Mouse (Mus musculus): ENCODE results near the gene Meis1.

Gene Meis1

GRCm38 (mm10) chr11:18948600-18949295, 70.0 kb downstream of the Meis1 start:
- no peak for DNase-seq (ENCODE audit: low read depth, low spot score)

GRCm38 (mm10) chr11:18947434-18947833, 71.4 kb downstream of the Meis1 start:
- no peak for DNase-seq (ENCODE audit: low read depth, low spot score)

GRCm38 (mm10) chr11:18945778-18946177, 73.0 kb downstream of the Meis1 start:
- DNase-seq (ENCODE audit: low read depth, low spot score): no peak

GRCm38 (mm10) chr11:18944972-18945625, 73.7 kb downstream of the Meis1 start:
- no peak for DNase-seq (ENCODE audit: low read depth, low spot score)

GRCm38 (mm10) chr11:18944209-18944608, 74.6 kb downstream of the Meis1 start:
- no peak for DNase-seq (ENCODE audit: low read depth, low spot score)

- no peak for DNase-seq (ENCODE audit: low read depth, low spot score)
Observed at GRCm38 (mm10) chr11:18942990-18943389, 75.8 kb downstream of the Meis1 start.

- DNase-seq (ENCODE audit: low read depth, low spot score): no peak
Observed at GRCm38 (mm10) chr11:18940916-18941315, 77.9 kb downstream of the Meis1 start.

GRCm38 (mm10) chr11:18934921-18935320, 83.9 kb downstream of the Meis1 start:
- DNase-seq (ENCODE audit: low read depth, low spot score): no peak

GRCm38 (mm10) chr11:18931001-18931874, 87.5 kb downstream of the Meis1 start:
- no peak for DNase-seq (ENCODE audit: low read depth, low spot score)

GRCm38 (mm10) chr11:18929779-18930728, 88.7 kb downstream of the Meis1 start:
- no peak for DNase-seq (ENCODE audit: low read depth, low spot score)

GRCm38 (mm10) chr11:18927351-18927750, 91.4 kb downstream of the Meis1 start:
- DNase-seq (ENCODE audit: low read depth, low spot score): no peak

GRCm38 (mm10) chr11:18926798-18927197, 92.0 kb downstream of the Meis1 start:
- no peak for DNase-seq (ENCODE audit: low read depth, low spot score)

GRCm38 (mm10) chr11:18924583-18925334, 94.0 kb downstream of the Meis1 start:
- DNase-seq (ENCODE audit: low read depth, low spot score): no peak

- DNase-seq (ENCODE audit: low read depth, low spot score): no peak
Observed at GRCm38 (mm10) chr11:18923274-18923673, 95.5 kb downstream of the Meis1 start.

- no peak for DNase-seq (ENCODE audit: low read depth, low spot score)
Observed at GRCm38 (mm10) chr11:18920651-18921050, 98.1 kb downstream of the Meis1 start.

GRCm38 (mm10) chr11:18919162-18919762, 99.5 kb downstream of the Meis1 start:
- DNase-seq (ENCODE audit: low read depth, low spot score): no peak

- no peak for DNase-seq (ENCODE audit: low read depth, low spot score)
Observed at GRCm38 (mm10) chr11:18917887-18918286, 100.9 kb downstream of the Meis1 start.

GRCm38 (mm10) chr11:18913251-18913650, 105.5 kb downstream of the Meis1 start:
- DNase-seq (ENCODE audit: low read depth, low spot score): peak; percentile 21

- DNase-seq (ENCODE audit: low read depth, low spot score): no peak
Observed at GRCm38 (mm10) chr11:18912311-18913019, 106.3 kb downstream of the Meis1 start.

Measured in ES-CJ7 (cell line).